Mouse (Mus musculus) E14TG2a.4 (cell line): ENCODE results near the gene Bend7.

Experiments used
- CTCF ChIP-seq: conservative IDR thresholded peaks from 2 replicates; pipeline ENCODE4 v1.5.1; 2014; ENCODE audit warnings: low read length
- NANOG ChIP-seq: IDR thresholded peaks from 2 replicates; pipeline ENCODE4 v1.6.1; 2014; ENCODE audit warnings: borderline replicate concordance, low read length, mixed read lengths

DNA sequence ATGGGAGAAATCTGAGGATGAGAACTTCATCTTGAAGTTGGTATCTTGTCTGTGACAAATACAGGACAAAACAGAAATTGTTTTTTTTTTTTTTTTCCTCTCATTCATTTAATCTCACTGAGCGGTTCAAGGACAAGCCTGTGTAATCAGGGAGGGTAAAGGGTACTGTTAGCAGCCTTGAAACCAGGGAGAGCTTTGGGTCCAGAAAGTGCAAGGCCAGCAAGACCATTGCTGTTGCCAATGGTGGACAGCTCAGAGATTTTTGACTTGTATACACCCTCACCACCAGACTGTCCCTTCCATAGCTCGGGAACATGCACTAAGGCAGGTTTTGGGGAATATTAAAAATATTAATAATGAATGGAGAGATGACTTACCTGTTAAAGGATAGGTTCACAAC lies 49.0 kb upstream of the Bend7 start:
- TF ChIP-seq CTCF (no peak), NANOG (no peak)
